Mouse (Mus musculus) liver, embryonic 12.5 days (tissue): ENCODE measurements around the gene Srp54a. TPM values are rescaled to one million over a fixed set of nuclear protein-coding genes. Genes with fewer than 3 reads are reported as not detected.
"Not testable (repeated sequence)": the region's sequence is repeated elsewhere in the genome, so short reads cannot be mapped to it uniquely, and the experiment has no call there.

ENCODE experiments used
- ATAC-seq: fragments of 200-750 bp; cut with Nextera tagmentation; 2 replicates; pipeline ENCODE4 v1.8.0; 2017; ENCODE audit warnings: moderate number of reproducible peaks, mild to moderate bottlenecking, moderate library complexity
- H3K27ac ChIP-seq: fragments of 300-500 bp; sonication (generic); 2 replicates; pipeline ENCODE4 v1.5.1; 2016; ENCODE audit warnings: mild to moderate bottlenecking
- H3K27me3 ChIP-seq: fragments of 300-500 bp; sonication (generic); replicated peaks from 2 replicates; pipeline ENCODE4 v1.6.1; 2016; ENCODE audit warnings: mild to moderate bottlenecking, moderate library complexity
- H3K36me3 ChIP-seq: fragments of 300-500 bp; sonication (generic); 2 replicates; pipeline ENCODE4 v1.6.1; 2016; ENCODE audit warnings: mild to moderate bottlenecking, moderate library complexity
- H3K4me1 ChIP-seq: fragments of 300-500 bp; sonication (generic); 2 replicates; pipeline ENCODE4 v1.6.1; 2016
- H3K4me2 ChIP-seq: fragments of 300-500 bp; sonication (generic); 2 replicates; pipeline ENCODE4 v1.6.1; 2016; ENCODE audit warnings: mild to moderate bottlenecking, moderate library complexity
- H3K4me3 ChIP-seq: fragments of 300-500 bp; sonication (generic); 2 replicates; pipeline ENCODE4 v1.5.1; 2016; ENCODE audit warnings: mild to moderate bottlenecking, moderate library complexity
- H3K9ac ChIP-seq: fragments of 300-500 bp; sonication (generic); 2 replicates; pipeline ENCODE4 v1.6.1; 2016; ENCODE audit warnings: mild to moderate bottlenecking, moderate library complexity
- H3K9me3 ChIP-seq: fragments of 300-500 bp; sonication (generic); replicated peaks from 2 replicates; pipeline ENCODE4 v1.6.1; 2016; ENCODE audit warnings: mild to moderate bottlenecking, moderate library complexity
- WGBS: fragments of 180-500 bp; shearing (Covaris S2); methylation state at CpG from one replicate; pipeline ENCODE4 v1.1.7; 2016; ENCODE audit not compliant: insufficient replicate concordance; 5-methylcytosine and 5-hydroxymethylcytosine counted together
- polyA plus RNA-seq: library from polyadenylated mRNA; unstranded; fragments of >200 nt; fragmentation: Nextera tagmentation; extraction: Ambion mirVana; gene quantifications from 2 replicates; pipeline ENCODE4 v1.2.1, GENCODE M21; 2016

Srp54a gene
- polyA plus RNA-seq, 1 experiment from 2014 or later: 106 TPM

DNA sequence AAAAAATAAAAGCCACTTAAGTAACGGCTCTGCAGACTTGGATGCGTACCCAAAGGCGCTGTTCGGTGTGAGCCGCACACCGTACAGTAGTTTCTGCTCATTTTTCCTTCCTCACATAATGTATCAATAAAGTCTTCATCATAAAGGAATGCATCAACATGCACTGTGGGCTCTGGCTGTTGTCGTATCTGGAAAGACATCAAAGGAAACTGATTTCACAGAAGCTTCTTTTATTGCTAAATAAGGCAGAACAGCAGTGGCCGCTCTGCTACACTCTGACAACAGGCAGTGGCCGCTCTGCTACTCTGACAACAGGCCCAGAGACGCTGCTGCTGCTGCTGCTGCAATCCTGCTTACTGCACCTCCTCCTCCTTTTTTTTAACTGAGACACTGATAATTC, 19.1 kb upstream of the Srp54a start:
- Histone ChIP-seq H3K4me3 (no peak overlapping the region), H3K4me1 (peaks cover 61% of the 10 kb centered on the region), H3K4me2 (peak overlapping the region; percentile 43), H3K9ac (peak overlapping the region; percentile 35; the same call in 1 of the 2 replicates), H3K36me3 (peaks cover 33% of the 10 kb centered on the region), H3K27me3 (no peaks in the 10 kb centered on the region), H3K9me3 (no peaks in the 10 kb centered on the region), H3K27ac (peak overlapping the region; percentile 83)
- WGBS: 78% methylated on average over 10 of the region's 10 CpGs
- no peak for ATAC-seq

DNA sequence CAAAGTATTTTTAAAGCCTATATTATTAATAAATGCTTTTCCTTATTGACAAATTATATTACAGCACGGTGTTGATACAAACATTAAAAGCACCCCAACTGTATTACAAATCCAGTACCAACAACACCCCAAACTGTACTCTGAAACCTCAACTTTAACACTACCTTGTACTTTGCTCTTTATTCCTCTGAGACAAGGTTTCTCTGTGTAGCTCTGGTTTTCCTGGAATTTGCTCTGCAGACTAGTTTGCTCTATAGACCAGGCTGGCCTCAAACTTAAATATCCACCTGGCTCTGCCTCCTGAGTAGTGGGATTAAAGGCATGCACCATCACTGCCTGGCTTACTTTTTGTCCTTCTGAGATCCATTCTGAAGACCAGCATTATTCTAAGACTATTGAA, 17.9 kb upstream of the Srp54a start:
- WGBS: 75% methylated on average over 1 of the region's 1 CpGs
- no peaks in the 10 kb centered on the region for H3K27me3 ChIP-seq
- H3K27ac ChIP-seq: peak overlapping the region; percentile 45; the same call in 1 of the 2 replicates
- peaks cover 33% of the 10 kb centered on the region for H3K36me3 ChIP-seq
- no peak for ATAC-seq
- H3K9me3 ChIP-seq: no peaks in the 10 kb centered on the region
- H3K4me1 ChIP-seq: peaks cover 53% of the 10 kb centered on the region
- H3K4me3 ChIP-seq: no peak overlapping the region
- H3K4me2 ChIP-seq: no peak overlapping the region
- H3K9ac ChIP-seq: no peak overlapping the region; the same call in 1 of the 2 replicates

DNA sequence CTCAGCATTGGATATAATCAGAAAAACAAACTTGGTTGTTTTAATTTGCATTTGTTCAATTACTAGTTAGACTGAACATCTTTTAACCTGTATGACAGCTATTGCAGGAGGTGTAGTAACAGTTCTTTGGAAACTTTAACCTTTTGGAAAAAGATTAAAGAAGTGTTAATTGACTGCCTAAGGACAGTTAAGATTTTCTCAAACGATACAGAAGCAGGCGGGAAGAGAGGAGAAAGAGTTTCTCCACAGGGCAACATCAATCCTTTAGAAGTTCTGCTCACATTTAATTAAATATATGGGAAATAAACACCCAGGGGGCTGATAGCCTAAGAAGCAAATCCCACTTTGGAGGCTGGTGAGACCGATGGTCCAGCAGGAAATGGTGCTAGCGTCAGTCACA, 7.6 kb upstream of the Srp54a start:
- Histone ChIP-seq H3K4me3 (no peak overlapping the region), H3K27me3 (no peaks in the 10 kb centered on the region), H3K9ac (no peak overlapping the region), H3K36me3 (peaks cover 15% of the 10 kb centered on the region), H3K4me2 (no peak overlapping the region), H3K9me3 (no peaks in the 10 kb centered on the region), H3K27ac (no peak overlapping the region), H3K4me1 (peaks cover 38% of the 10 kb centered on the region)
- no peak for ATAC-seq
- WGBS: 59% methylated on average over 4 of the region's 4 CpGs

DNA sequence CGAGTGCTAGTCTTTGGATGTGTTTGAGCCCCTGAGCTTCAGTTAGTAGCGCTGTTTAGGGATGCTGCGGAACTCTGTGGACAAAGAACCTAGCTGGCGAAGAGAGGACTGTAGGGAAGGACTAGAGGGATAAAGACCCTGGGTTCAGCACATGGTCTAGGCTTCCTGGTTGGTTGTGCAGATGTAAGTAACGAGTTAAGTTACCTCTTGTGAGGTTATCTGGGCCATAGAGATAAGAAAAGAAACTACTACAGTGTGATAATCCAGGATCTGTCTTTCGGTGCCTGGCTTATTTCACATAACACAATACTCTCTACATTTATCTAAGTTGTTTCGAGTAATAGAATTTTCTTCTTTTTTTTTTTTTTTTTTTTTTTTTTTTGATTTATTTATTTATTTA, 6.4 kb upstream of the Srp54a start:
- Histone ChIP-seq H3K4me2 (peak overlapping the region; percentile 37; the same call in 1 of the 2 replicates), H3K36me3 (peaks cover 8% of the 10 kb centered on the region; the same call in 1 of the 2 replicates), H3K9me3 (no peaks in the 10 kb centered on the region), H3K27me3 (no peaks in the 10 kb centered on the region), H3K9ac (peak overlapping the region; percentile 19), H3K4me3 (no peak overlapping the region), H3K4me1 (peaks cover 47% of the 10 kb centered on the region), H3K27ac (peak overlapping the region; percentile 72)
- peak; percentile 82 for ATAC-seq
- WGBS: 54% methylated on average over 7 of the region's 7 CpGs

DNA sequence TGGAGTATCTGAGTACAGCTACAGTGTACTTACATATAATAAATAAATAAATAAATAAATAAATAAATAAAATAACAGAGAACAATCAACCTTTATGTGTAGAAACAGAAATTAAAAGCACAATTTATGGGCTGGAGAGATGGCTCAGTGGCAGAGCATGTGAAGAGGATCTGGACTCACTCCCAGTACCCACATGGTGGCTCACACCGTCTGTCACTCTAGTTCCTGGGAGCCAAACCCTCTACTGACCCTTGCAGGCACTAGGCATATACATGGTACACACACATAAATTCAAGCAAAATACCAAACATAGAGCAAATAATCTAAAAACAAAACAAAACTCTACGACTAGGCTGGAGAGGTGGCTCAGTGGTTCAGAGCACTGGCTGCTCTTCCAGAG, 4.8 kb upstream of the Srp54a start:
- WGBS: 87% methylated on average over 2 of the region's 2 CpGs
- Histone ChIP-seq H3K4me3 (no peak overlapping the region), H3K4me1 (peaks cover 48% of the 10 kb centered on the region), H3K9ac (no peak overlapping the region), H3K4me2 (no peak overlapping the region), H3K36me3 (peaks cover 8% of the 10 kb centered on the region; the same call in 1 of the 2 replicates), H3K27me3 (no peaks in the 10 kb centered on the region), H3K27ac (no peak overlapping the region), H3K9me3 (no peaks in the 10 kb centered on the region)
- no peak for ATAC-seq

DNA sequence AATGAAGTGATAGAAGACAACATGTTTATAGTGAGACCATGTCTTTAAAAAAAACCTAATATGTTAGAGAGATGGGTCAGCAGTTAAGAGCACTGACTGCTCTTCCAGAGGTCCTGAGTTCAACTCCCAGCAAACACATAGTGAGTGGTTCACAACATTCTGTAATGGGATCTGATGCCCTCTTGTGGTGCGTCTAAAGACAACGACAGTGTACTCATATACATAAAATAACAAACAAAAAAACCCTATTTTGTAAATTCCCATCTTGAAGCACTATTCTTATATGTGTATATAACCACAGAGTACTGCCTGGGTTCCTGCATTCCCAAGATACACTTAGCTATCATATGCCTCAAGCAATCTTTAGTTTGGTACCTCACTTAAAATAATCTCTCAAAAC, 1.4 kb upstream of the Srp54a start:
- H3K9me3 ChIP-seq, H3K36me3 ChIP-seq, ATAC-seq, H3K27me3 ChIP-seq, H3K27ac ChIP-seq: not testable (repeated sequence)
- Histone ChIP-seq H3K9ac (peak overlapping the region; percentile 31; the same call in 1 of the 2 replicates), H3K4me2 (peak overlapping the region; percentile 74), H3K4me3 (peak overlapping the region; percentile 27), H3K4me1 (peaks cover 35% of the 10 kb centered on the region)
- WGBS: 29% methylated on average over 2 of the region's 2 CpGs

DNA sequence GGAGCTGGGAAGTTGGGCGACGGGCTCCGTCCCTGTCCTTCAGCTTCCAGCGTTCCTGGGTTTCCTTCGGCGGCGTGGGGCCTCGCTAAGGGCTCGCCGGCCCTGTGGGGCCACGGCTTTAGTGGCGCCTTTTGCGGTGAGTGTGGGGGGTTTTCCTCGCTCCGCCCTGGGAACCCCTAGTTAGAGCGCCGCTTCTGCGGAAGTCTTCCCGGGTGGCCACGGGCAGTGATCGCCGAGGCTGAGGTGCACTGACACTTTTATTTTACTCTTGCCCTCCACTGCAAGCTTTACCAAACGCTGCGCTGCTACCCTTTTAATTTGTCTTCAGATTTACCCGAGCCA, 510 bp downstream of the Srp54a start:
- H3K9me3 ChIP-seq, H3K36me3 ChIP-seq, H3K27me3 ChIP-seq: not testable (repeated sequence)
- peak; percentile 38 for ATAC-seq
- peak overlapping the region; percentile 74 for H3K4me2 ChIP-seq
- H3K27ac ChIP-seq: peak overlapping the region; percentile 89
- WGBS: 1% methylated on average over 25 of the region's 25 CpGs
- peak overlapping the region; percentile 85 for H3K4me3 ChIP-seq
- H3K4me1 ChIP-seq: peaks cover 20% of the 10 kb centered on the region; the same call in 1 of the 2 replicates
- peak overlapping the region; percentile 92 for H3K9ac ChIP-seq

DNA sequence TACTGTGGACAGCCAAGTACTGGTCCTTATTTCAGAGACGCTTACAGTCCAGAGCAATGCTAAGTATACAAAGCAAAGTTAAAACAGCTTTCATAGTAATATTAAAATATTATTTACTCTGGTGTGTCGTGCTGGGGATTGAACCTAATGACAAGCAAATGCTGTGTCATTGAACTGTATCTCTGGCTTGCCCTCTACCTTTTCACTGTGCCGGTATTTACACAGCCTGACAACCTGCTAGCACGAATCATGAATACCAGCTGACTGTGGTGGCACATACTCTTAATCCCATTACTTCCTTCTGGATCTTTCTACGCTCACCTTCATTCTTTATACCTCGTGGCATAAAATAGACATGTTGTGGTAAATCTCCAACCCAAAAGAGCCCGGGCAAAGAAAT, 12.1 kb downstream of the Srp54a start:
- H3K27ac ChIP-seq, H3K27me3 ChIP-seq, H3K4me3 ChIP-seq, H3K36me3 ChIP-seq, H3K4me2 ChIP-seq, H3K9me3 ChIP-seq, ATAC-seq, H3K9ac ChIP-seq, H3K4me1 ChIP-seq: not testable (repeated sequence)
- 100% methylated on average over 1 of the region's 7 CpGs for WGBS

DNA sequence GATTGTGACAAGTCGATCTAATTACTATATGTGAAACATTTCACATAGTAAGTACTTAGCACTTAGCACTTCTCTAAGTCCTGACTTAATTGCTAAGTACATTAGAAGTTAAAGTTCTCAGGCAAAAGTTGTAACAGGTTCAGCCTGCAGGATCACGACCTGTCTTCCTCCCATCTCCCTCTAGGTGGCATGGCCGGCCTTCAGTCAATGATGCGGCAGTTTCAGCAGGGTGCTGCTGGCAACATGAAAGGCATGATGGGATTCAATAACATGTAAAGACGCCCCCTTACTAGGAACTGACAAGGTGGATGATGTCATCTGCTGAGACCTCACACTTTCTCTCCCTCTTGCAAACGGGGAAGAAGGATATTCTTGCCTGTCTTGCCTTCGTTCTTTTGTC, 32.6 kb downstream of the Srp54a start:
- WGBS: no CpG with 5 or more reads among the region's 7 CpGs
- not testable (repeated sequence) for ATAC-seq, H3K4me3 ChIP-seq

DNA sequence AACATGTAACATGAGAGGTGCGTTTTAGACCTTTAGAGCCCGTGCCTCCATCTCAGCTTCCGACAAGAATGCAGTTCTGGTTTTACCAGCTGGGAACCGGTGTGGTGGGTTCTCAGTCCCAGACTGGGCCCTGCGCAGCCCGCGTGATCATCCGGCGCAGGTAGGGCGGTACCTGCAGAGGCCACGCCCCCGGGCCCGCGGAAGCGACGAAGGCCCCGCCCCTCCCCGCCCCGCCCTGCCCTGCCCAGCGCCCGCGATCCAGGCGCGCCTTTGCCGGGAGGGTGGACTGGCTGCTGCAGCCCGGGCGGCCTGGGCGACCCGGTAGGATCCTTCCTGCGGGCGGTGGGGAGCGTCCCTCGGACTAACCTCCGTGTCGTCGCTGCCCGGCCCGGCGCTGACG, 44.2 kb downstream of the Srp54a start, which contains the start of gene Fam177a:
Gene Fam177a, plus strand, starts transcription at position 228 of the 400 bp plus-strand sequence.
- no CpG with 5 or more reads among the region's 40 CpGs for WGBS
- ATAC-seq: peak; percentile 97
- H3K4me3 ChIP-seq, H3K4me2 ChIP-seq, H3K27ac ChIP-seq, H3K4me1 ChIP-seq, H3K9ac ChIP-seq, H3K36me3 ChIP-seq, H3K27me3 ChIP-seq, H3K9me3 ChIP-seq: not testable (repeated sequence)

More for the DNA sequence above, 32.6 kb downstream of the Srp54a start:
- H3K4me2 ChIP-seq, H3K9me3 ChIP-seq, H3K36me3 ChIP-seq, H3K9ac ChIP-seq, H3K4me1 ChIP-seq, H3K27ac ChIP-seq, H3K27me3 ChIP-seq: not testable (repeated sequence)

DNA sequence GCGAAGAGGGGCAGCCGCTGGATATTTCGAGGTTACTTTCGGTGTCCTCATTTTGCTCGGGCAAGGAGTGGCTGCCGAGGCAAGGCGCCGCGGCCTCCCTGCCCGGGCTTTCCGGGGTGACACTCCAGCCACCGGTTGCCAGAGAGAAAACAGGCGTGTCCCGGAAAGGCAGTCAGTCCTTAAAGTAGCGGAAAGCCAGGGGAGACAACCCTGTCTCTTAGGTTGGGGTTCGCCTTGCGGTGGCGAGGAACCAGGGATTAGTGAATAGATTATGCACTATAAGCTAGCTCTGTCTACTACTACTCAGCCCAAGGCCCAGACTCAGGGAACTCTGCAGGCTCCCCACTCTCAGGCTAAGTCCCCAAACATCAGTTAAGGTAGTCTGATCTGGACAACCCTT, 44.7 kb downstream of the Srp54a start:
- WGBS: no CpG with 5 or more reads among the region's 18 CpGs
- not testable (repeated sequence) for H3K9me3 ChIP-seq, H3K27me3 ChIP-seq, H3K36me3 ChIP-seq, H3K4me1 ChIP-seq, H3K27ac ChIP-seq, H3K4me3 ChIP-seq, H3K4me2 ChIP-seq, H3K9ac ChIP-seq
- ATAC-seq: peak; percentile 78

DNA sequence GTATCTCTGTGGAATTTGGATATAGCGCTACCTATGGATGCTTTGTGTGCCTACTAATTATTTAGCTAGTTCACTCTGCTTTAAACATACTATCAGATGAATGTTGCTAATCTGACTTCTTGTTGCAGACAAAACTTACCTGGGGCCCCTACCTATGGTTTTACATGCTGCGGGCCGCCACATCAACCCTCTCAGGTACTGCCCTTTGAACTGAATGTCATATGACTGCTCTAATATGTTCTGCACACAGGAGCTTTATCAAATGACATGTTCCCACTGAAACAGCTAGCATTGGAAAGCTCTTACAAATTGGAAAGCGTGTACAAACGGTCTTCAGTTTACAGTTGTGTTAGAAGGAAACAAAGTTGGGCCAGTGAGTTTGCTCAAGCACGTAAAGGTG, 55.5 kb downstream of the Srp54a start:
- not testable (repeated sequence) for H3K27me3 ChIP-seq, H3K36me3 ChIP-seq, H3K4me3 ChIP-seq, H3K4me2 ChIP-seq, H3K27ac ChIP-seq, H3K9ac ChIP-seq, H3K9me3 ChIP-seq, H3K4me1 ChIP-seq, ATAC-seq
- WGBS: no CpG with 5 or more reads among the region's 6 CpGs

DNA sequence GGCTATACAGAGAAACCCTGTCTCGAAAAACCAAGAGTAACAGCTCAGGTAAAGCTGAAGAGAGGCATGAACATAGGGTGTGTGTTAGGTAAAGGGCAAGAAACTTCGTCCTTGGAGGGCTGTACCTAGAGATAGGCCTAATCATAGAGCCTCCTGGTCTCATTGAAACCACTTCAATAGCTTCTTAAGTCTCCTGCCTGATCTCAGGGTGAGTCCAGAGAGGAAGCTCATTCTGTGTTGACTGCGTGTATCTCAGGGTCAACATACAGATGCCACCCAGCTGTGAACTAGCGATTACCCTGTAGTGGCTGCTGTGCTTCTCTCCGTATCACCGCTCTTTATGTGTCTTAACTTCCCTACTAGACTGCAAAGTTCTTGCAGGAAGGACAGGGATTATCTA, 57.8 kb downstream of the Srp54a start:
- not testable (repeated sequence) for H3K36me3 ChIP-seq, H3K4me2 ChIP-seq, H3K4me1 ChIP-seq, H3K9me3 ChIP-seq, H3K27me3 ChIP-seq, H3K9ac ChIP-seq, H3K4me3 ChIP-seq, H3K27ac ChIP-seq
- peak; percentile 65 for ATAC-seq
- WGBS: no CpG with 5 or more reads among the region's 6 CpGs
